Mouse (Mus musculus) forebrain, postnatal 0 days (tissue): Measurements from ENCODE around the gene Tmem198. TPM values are rescaled to one million over a fixed set of nuclear protein-coding genes. Genes with fewer than 3 reads are reported as not detected.

Experiments
- ATAC-seq: fragments of 200-750 bp; cut with Nextera tagmentation; 2 replicates; pipeline ENCODE4 v1.8.0; 2017; ENCODE audit warnings: mild to moderate bottlenecking, moderate library complexity
- DNase-seq: peaks from one replicate; pipeline ENCODE4 v3.0.0-alpha.2; 2015
- H3K27ac ChIP-seq: fragments of 300-500 bp; sonication (generic); 2 replicates; pipeline ENCODE4 v1.5.1; 2014; ENCODE audit warnings: low read depth, mild to moderate bottlenecking, antibody characterized with exemption, low read length, moderate library complexity, mixed read lengths
- H3K27me3 ChIP-seq: fragments of 300-500 bp; sonication (generic); 2 replicates; pipeline ENCODE4 v1.6.1; 2014; ENCODE audit warnings: mild to moderate bottlenecking, low read length, mixed read lengths; ENCODE audit not compliant: insufficient read depth
- H3K36me3 ChIP-seq: fragments of 300-500 bp; sonication (generic); 2 replicates; pipeline ENCODE4 v1.6.1; 2014; ENCODE audit warnings: mild to moderate bottlenecking, moderate library complexity; ENCODE audit not compliant: insufficient read depth
- H3K4me1 ChIP-seq: fragments of 300-500 bp; sonication (generic); 2 replicates; pipeline ENCODE4 v1.6.1; 2014; ENCODE audit warnings: antibody characterized with exemption; ENCODE audit not compliant: insufficient read depth
- H3K4me2 ChIP-seq: fragments of 300-500 bp; sonication (generic); 2 replicates; pipeline ENCODE4 v1.6.1; 2014; ENCODE audit warnings: low read depth, mild to moderate bottlenecking, moderate library complexity
- H3K4me3 ChIP-seq: fragments of 300-500 bp; sonication (generic); 2 replicates; pipeline ENCODE4 v1.5.1; 2014; ENCODE audit warnings: low read depth, low read length, mixed read lengths
- H3K9ac ChIP-seq: fragments of 300-500 bp; sonication (generic); 2 replicates; pipeline ENCODE4 v1.6.1; 2014; ENCODE audit warnings: mild to moderate bottlenecking
- H3K9me3 ChIP-seq: fragments of 300-500 bp; sonication (generic); 2 replicates; pipeline ENCODE4 v1.6.1; 2016; ENCODE audit warnings: low read length
- CTCF ChIP-seq: sonication (generic); IDR thresholded peaks from 2 replicates; pipeline ENCODE4 v1.5.1; 2016; ENCODE audit warnings: antibody characterized with exemption, control low read depth, low read depth
- WGBS: fragments of 180-500 bp; shearing (Covaris S2); extraction: QIAGEN DNeasy Blood & Tissue Kit; methylation state at CpG from one replicate; pipeline ENCODE4 v1.1.7; 2014; 5-methylcytosine and 5-hydroxymethylcytosine counted together
- polyA plus RNA-seq: library from polyadenylated mRNA; unstranded; fragments of >200 nt; fragmentation: Nextera tagmentation; extraction: Ambion mirVana; gene quantifications from 2 replicates; pipeline ENCODE4 v1.2.1, GENCODE M21; 2015
- total RNA-seq: library from RNA; depleted of rRNA; stranded (reverse); fragments of >200 nt; gene quantifications from 2 replicates; pipeline ENCODE4 v1.2.3, GENCODE M21; 2014

The Tmem198 gene
- total and polyA plus RNA-seq, 2 experiments from 2014 or later = 54.8 to 61.2 TPM

DNA sequence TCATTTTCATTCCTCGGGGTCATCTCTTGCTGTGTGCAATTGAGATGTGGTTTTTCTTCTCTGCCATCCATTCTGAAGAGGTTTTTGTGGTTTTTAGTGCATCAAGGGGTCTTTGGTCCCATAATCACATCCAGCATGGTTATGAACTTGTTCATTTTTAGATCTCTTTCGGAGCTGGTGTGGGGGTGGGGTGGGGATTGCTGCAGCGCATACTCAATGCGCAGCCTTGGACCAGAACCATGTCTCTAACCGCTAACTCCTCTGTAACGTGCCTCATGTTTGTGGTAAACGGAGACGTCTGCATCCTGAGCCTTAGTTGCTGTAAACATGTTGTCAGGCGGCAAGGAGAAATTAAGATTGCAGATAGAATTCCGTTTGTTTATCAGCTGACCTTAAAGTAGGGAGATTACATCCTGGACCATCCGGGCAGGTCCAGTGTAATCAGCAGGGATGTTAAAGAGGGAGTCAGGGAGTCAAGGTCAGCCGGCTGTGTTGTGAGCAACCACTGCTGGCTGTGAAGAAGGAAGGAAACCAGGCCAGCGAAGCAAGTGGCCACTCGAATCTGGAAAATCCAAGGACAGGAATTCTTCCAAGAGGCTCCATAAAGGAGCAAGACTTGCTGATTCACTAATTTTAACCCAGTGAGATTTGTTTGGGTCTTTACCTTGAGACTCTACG lies 37.5 kb downstream of the Tmem198 start:
- WGBS = 83% methylated on average over 15 of the region's 15 CpGs
- H3K4me3 ChIP-seq = no peak overlapping the region
- H3K9me3 ChIP-seq = no peaks in the 10 kb centered on the region
- H3K36me3 ChIP-seq = no peaks in the 10 kb centered on the region
- no peak overlapping the region for H3K4me2 ChIP-seq
- no peak for ATAC-seq
- H3K27ac ChIP-seq = no peak overlapping the region
- no peak overlapping the region for H3K9ac ChIP-seq
- peaks cover 4% of the 10 kb centered on the region for H3K4me1 ChIP-seq
- no peak for DNase-seq
- no peak for TF ChIP-seq CTCF
- H3K27me3 ChIP-seq = no peaks in the 10 kb centered on the region

- no peak overlapping the region for H3K27ac ChIP-seq
- H3K36me3 ChIP-seq = no peaks in the 10 kb centered on the region
- no peaks in the 10 kb centered on the region for H3K9me3 ChIP-seq
- no peak overlapping the region for H3K4me3 ChIP-seq
- H3K4me1 ChIP-seq = peaks cover 4% of the 10 kb centered on the region
- no peak overlapping the region for H3K4me2 ChIP-seq
- no peak for ATAC-seq
- no peaks in the 10 kb centered on the region for H3K27me3 ChIP-seq
- no peak for TF ChIP-seq CTCF
- 67% methylated on average over 4 of the region's 4 CpGs for WGBS
- no peak overlapping the region for H3K9ac ChIP-seq
- no peak for DNase-seq
Measured at GRCm38 (mm10) chr1:75517984-75518383, 38.7 kb downstream of the Tmem198 start.

DNA sequence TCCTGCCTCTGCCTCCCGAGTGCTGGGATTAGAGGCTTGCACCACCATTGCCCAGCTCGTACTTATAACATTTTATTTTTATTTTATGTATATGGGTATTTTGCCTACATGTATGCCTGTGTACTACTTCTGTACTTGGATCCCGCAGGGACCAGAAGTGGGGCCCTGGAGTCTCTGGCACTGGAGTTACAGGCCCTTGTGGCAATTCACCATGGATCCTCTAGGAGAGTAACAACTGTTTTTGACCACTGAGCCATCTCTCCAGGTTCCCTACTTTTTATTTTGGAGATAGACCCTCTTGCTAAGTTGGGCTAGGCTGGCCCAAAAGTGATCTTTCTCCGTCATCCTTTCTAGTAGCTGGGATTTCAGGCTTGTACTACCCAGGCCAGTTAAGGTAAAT lies 39.1 kb downstream of the Tmem198 start:
- WGBS = 92% methylated on average over 4 of the region's 4 CpGs
- DNase-seq (no peak), ATAC-seq (no peak)
- H3K4me1 ChIP-seq = peaks cover 4% of the 10 kb centered on the region
- no peak overlapping the region for H3K27ac ChIP-seq
- no peaks in the 10 kb centered on the region for H3K36me3 ChIP-seq
- H3K4me3 ChIP-seq = no peak overlapping the region
- no peaks in the 10 kb centered on the region for H3K9me3 ChIP-seq
- H3K27me3 ChIP-seq = no peaks in the 10 kb centered on the region
- H3K9ac ChIP-seq = no peak overlapping the region
- TF ChIP-seq CTCF = no peak
- H3K4me2 ChIP-seq = no peak overlapping the region

DNA sequence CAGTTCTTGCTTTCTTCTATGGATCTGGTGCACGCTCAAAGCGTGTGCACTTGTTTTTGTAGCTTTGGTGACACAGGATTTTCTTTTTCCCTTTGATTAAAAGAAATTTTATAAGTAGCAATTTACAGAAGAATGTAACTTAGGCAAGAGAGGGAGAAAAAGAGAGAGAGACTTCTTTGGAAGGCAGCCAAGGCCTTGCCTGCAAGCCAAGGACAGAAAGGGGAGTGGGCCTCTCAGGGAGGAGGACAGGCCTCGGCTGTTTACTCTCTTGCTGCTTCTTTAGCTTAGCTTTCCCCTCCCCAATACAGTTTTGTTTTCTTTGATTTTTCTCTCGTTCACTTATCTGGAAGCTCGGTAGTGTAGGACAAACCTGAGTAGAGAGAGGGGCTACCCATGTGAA lies 40.2 kb downstream of the Tmem198 start:
- ATAC-seq = no peak
- H3K9me3 ChIP-seq = no peaks in the 10 kb centered on the region
- no peak overlapping the region for H3K9ac ChIP-seq
- WGBS = 45% methylated on average over 5 of the region's 5 CpGs
- no peak for TF ChIP-seq CTCF
- H3K4me1 ChIP-seq = peaks cover 4% of the 10 kb centered on the region
- H3K27me3 ChIP-seq = no peaks in the 10 kb centered on the region
- H3K4me2 ChIP-seq = no peak overlapping the region
- no peaks in the 10 kb centered on the region for H3K36me3 ChIP-seq
- no peak for DNase-seq
- no peak overlapping the region for H3K27ac ChIP-seq
- no peak overlapping the region for H3K4me3 ChIP-seq

DNA sequence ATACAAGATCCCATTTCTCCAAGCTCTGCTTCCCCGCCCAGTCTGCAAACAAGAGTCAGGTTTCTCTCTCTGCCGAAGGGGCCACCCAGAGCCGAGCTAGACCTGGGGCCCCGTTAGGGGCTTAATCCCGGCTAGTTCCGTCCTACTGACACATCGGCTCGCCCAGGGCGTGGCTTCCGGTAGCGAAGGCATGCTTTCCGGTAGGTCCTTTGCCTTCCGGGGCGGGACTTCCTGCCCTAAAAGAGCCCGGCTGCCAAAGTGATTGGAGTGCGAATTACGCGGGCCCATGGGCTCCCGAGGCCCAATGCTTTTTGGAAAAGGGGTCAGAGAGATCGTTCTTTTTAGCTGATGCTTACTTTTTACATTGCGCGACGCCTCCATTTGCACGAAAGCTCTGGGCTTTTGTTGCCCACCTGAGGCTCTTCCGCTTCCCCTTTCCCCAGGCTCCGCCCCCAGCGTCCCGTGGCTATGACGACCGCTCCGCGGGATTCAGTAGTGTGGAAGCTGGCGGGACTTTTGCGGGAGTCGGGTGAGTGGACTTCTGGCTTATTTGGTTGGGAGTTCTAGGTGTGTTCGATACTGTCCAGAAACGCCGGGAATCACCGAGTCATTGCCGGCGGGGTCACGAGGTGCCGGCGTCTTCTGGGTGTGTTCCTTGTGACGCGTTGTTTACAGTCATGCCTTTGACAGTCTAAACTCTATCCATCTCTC lies 42.1 kb downstream of the Tmem198 start, which contains the start of gene Stk11ip:
Gene Stk11ip, plus strand, starts transcription at position 209 of the 711 bp plus-strand sequence.
- no peaks in the 10 kb centered on the region for H3K9me3 ChIP-seq
- DNase-seq (peak; percentile 95), ATAC-seq (peak; percentile 99)
- peak within 1 kb of the TSS; percentile 80 for H3K27ac ChIP-seq
- no peaks in the 10 kb centered on the region for H3K27me3 ChIP-seq
- H3K9ac ChIP-seq = peak within 1 kb of the TSS; percentile 53
- H3K4me1 ChIP-seq = peaks cover 4% of the 10 kb centered on the region
- TF ChIP-seq CTCF = no peak
- H3K4me2 ChIP-seq = peak within 1 kb of the TSS; percentile 56
- peaks cover 11% of the 10 kb centered on the region for H3K36me3 ChIP-seq
- H3K4me3 ChIP-seq = peak within 1 kb of the TSS; percentile 57
- WGBS = 1% methylated on average over 46 of the region's 46 CpGs

DNA sequence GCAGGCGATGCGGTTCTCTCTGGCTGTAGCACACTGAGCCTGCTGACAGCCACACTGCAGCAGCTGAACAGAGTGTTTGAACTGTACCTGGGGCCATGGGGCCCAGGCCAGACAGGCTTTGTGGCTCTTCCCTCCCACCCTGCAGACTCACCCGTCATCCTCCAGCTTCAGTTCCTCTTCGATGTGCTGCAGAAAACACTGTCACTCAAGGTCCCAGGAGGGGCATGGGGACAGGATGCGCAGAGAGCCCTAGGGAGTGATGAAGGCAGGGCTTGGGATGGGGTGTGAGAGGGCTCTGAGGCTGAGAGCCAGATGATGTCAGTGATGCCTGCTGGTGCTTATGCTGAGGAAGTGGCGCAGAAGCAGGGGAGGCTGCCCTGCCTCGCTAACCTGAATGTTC lies 45.3 kb downstream of the Tmem198 start:
- Histone ChIP-seq H3K27me3 (no peaks in the 10 kb centered on the region), H3K4me1 (peaks cover 4% of the 10 kb centered on the region), H3K9ac (no peak overlapping the region), H3K4me2 (no peak overlapping the region), H3K4me3 (no peak overlapping the region), H3K27ac (no peak overlapping the region), H3K36me3 (peaks cover 41% of the 10 kb centered on the region), H3K9me3 (no peaks in the 10 kb centered on the region)
- WGBS = 90% methylated on average over 7 of the region's 7 CpGs
- no peak for DNase-seq
- no peak for TF ChIP-seq CTCF
- no peak for ATAC-seq

DNA sequence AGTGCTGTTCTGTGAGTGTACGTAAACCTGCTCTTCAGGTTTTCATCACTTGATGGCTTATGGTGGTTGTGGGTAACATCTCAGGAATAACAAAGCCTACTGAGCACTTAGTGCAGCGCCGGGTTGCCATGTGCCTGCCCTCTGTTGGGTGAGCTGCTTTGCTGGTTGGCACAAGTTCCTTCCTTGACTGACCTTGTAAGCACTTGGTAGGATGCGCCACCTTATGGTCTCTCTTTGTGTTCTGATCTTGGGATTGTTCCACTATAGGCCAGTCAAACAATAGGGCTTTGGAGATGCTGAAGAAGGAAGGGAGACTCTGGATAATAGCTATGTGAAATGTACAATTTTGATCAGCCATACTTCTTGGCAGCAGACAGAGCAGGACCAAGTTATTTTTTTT lies 51.2 kb downstream of the Tmem198 start:
- no peak overlapping the region for H3K4me2 ChIP-seq
- TF ChIP-seq CTCF = no peak
- 77% methylated on average over 4 of the region's 4 CpGs for WGBS
- H3K9ac ChIP-seq = no peak overlapping the region
- no peaks in the 10 kb centered on the region for H3K27me3 ChIP-seq
- no peak overlapping the region for H3K27ac ChIP-seq
- peaks cover 67% of the 10 kb centered on the region for H3K36me3 ChIP-seq
- no peaks in the 10 kb centered on the region for H3K9me3 ChIP-seq
- no peak overlapping the region for H3K4me3 ChIP-seq
- DNase-seq (no peak), ATAC-seq (no peak)
- H3K4me1 ChIP-seq = no peaks in the 10 kb centered on the region
